Mouse (Mus musculus): ENCODE measurements around the gene Acot2. TPM values are rescaled to one million over a fixed set of nuclear protein-coding genes. Genes with fewer than 3 reads are reported as not detected.
"Not testable (repeated sequence)": the region's sequence is repeated elsewhere in the genome, so short reads cannot be mapped to it uniquely, and the experiment has no call there.

The Acot2 gene
- total RNA-seq, 2 experiments from 2014 or later = 16.2 to 18.1 TPM

DNA sequence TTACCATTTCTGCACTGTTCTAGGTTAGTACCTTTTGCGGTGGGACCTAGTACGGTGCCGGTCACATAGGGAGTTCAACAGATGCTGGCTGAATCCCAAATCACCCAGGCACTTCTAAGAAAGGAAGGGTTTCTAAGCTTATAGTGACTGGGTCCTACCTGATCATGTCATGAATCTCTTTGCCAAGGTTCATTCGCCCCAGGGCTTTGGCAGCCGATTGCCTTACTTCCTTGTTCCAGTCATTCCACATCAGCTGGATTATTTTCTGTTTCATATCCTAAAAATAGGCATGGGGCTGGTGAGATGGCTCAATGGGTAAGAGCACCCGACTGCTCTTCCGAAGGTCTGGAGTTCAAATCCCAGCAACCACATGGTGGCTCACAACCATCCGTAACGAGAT lies 29.4 kb upstream of the Acot2 start:
- DNase-seq (ENCODE audit: low spot score in 2 of 2) = no peak

GRCm38 (mm10) chr12:83965235-83965634 lies 22.4 kb upstream of the Acot2 start:
- Histone ChIP-seq H3K4me3 (no peak overlapping the region), H3K27ac (no peak overlapping the region)
- no peak for TF ChIP-seq CTCF (conservative IDR thresholded peaks at IDR 0.05)
- no peak for DNase-seq (ENCODE audit: low spot score in 2 of 2)

More for the DNA sequence above, 29.4 kb upstream of the Acot2 start:
- Histone ChIP-seq H3K4me3 (no peak overlapping the region), H3K27ac (no peak overlapping the region)
- no peak for TF ChIP-seq CTCF (conservative IDR thresholded peaks at IDR 0.05)

- peak in 1 of 2 experiments; percentile 48 for DNase-seq (ENCODE audit: low spot score in 2 of 2)
- Histone ChIP-seq H3K27ac (no peak overlapping the region), H3K4me3 (no peak overlapping the region)
- peak; percentile 86 for TF ChIP-seq CTCF (conservative IDR thresholded peaks at IDR 0.05)
Measured at GRCm38 (mm10) chr12:83972117-83972516, 15.5 kb upstream of the Acot2 start.

DNA sequence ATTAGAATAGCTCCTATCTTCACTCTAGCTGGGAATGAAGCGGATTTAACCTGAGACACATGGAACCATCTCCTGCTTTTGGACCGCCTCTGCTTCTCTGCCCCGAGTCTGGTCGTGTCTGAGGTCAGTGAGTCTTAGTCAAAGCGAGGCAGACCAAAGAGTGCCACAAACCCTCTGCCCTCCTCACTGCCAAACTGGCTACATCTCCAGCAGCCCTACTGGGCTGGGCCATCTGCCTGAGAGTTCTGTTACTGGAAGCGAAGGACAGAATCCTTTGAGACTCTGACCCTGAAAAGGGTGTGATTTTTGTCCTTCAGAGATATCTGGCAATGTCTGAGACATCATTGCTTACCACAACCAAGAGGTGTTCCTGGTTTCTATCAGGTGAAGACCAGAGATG lies 8.8 kb upstream of the Acot2 start:
- Histone ChIP-seq H3K4me3 (no peak overlapping the region), H3K27ac (no peak overlapping the region)
- no peak for TF ChIP-seq CTCF (conservative IDR thresholded peaks at IDR 0.05)
- no peak for DNase-seq (ENCODE audit: low spot score in 2 of 2)

DNA sequence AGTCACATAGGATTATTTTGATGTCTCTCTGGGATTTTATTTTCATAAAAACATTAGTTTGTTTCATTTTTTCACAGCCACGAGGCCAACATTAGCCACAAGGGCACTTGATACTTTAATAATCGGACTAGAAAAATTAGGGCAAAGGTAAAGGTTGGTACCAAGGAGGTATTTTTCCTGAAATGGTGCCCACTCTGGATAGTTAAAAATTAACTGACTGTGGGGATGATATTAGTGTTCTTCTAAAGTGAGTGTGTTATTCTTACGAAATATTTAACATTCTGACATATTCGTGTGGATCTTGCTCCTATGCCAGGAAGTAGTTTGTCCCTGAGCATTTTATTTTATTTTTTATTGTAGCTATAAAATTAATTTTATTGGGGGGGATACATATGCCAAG lies 6.0 kb upstream of the Acot2 start:
- no peak overlapping the region for H3K27ac ChIP-seq
- H3K4me3 ChIP-seq = no peak overlapping the region
- no peak for DNase-seq (ENCODE audit: low spot score in 2 of 2)
- no peak for TF ChIP-seq CTCF (conservative IDR thresholded peaks at IDR 0.05)

- Histone ChIP-seq H3K4me3 (no peak within 1 kb of the TSS), H3K27ac (no peak within 1 kb of the TSS)
- no peak for TF ChIP-seq CTCF (conservative IDR thresholded peaks at IDR 0.05)
- no peak for DNase-seq (ENCODE audit: low spot score in 2 of 2)
Measured at GRCm38 (mm10) chr12:83984752-83985151, 2.9 kb upstream of the Acot2 start, which contains the start of gene Heatr4. Gene Heatr4, minus strand, starts transcription at chr12:83984852.

DNA sequence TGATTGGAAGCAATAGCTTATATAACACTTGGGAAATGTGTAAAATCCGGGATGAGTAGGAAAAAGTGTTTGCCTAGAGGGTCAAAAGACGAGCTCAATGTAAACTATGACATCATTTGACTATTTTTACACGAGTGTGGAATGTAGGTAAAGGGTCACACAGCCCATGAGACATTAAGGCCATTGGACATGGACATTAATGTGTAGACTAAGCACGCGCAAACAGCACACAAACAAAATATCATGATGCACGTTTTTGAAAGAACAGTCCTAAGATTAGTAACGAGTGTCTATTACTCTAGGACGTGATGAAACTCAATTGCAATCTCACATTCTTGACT lies 449 bp upstream of the Acot2 start:
- H3K27ac ChIP-seq = peak overlapping the region; percentile 96

DNA sequence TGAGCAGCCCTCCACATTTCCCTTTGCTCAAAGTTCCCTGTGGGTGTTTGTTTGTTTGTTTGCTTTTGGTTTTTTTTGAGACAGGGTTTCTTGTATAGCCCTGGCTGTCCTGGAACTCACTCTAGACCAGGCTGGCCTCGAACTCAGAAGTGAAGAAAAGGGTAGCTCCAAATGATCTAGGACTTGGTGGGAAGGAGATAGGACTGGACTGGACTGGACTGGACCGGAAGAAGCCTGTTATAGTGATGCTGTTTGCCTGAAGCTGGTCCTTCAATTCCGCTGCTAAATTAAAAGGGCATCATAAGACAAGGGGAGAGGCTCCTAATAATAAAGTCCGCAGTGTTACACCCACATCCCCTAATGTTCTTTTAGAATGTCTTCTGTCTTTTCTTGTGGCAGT lies 822 bp downstream of the Acot2 start:
- TF ChIP-seq CTCF (conservative IDR thresholded peaks at IDR 0.05) = no peak
- Histone ChIP-seq H3K4me3 (peak overlapping the region; percentile 77), H3K27ac (peak overlapping the region; percentile 96)
- no peak for DNase-seq (ENCODE audit: low spot score in 2 of 2)

More for the DNA sequence above, 449 bp upstream of the Acot2 start:
- peak overlapping the region; percentile 77 for H3K4me3 ChIP-seq
- DNase-seq (ENCODE audit: low spot score in 2 of 2) = no peak
- TF ChIP-seq CTCF (conservative IDR thresholded peaks at IDR 0.05) = no peak

DNA sequence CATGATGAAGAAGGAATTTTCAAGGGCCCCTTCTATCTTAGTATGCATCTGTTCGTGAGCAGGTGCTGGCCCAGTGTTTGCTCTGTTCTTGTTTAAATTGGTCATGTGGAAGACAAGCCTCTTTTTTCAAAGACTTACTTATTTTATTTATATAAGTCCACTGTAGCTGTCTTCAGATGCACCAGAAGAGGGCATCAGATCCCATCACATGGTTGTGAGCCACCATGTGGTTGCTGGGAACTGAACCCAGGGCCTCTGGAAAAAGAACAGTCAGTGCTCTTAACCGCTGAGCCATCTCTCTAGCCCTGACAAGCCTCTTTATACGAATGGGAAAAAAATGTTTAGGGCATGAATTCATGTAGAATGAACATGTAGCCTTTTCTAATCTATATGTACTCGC lies 1.7 kb downstream of the Acot2 start:
- Histone ChIP-seq H3K4me3 (no peak overlapping the region), H3K27ac (no peak overlapping the region)
- DNase-seq (ENCODE audit: low spot score in 2 of 2) = no peak
- TF ChIP-seq CTCF (conservative IDR thresholded peaks at IDR 0.05) = peak; percentile 51

GRCm38 (mm10) chr12:83997221-83997620 lies 9.6 kb downstream of the Acot2 start:
- H3K4me3 ChIP-seq = no peak overlapping the region
- no peak for TF ChIP-seq CTCF (conservative IDR thresholded peaks at IDR 0.05)
- no peak for DNase-seq (ENCODE audit: low spot score in 2 of 2)
- peak overlapping the region; percentile 36; the same call in 1 of the 2 replicates for H3K27ac ChIP-seq

DNA sequence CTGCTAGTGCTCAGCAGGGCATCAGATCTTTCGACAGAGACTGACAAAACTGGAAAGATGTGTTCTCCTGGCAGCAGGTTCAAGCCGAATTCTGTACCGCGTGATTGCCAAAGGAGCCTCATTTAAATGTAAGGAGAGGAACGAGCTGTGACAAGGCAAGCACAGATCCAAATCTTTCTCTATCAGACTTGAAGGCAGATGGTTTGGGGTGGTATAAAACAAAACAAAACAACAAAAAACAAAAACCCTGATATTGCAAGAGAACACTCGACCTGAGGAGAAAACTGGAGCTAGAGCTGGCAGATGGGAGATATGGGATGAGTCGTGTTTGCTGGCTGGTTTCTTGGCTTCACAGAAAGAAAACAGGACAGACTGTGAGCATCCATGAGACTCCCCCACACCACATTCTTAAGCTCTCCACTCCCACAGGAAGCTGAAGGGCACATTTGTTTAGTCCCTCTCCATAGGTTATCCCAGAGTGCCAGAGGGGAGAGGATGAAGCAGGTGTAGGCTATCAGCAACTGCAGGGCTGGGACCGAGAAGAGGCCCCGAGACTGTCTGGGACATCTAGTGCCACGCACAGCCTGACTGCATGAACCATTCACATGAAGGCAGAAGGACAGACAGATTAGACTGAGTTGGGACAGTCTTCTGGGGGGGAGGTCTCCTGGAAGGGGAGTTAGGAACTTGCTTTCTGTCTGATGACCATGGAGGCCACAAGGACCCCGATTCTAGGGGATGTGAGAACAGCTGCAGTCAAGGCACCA lies 10.9 kb downstream of the Acot2 start:
- peak in 1 of 2 experiments; percentile 45 for DNase-seq (ENCODE audit: low spot score in 2 of 2)

GRCm38 (mm10) chr12:83999237-83999636 lies 11.6 kb downstream of the Acot2 start:
- not testable (repeated sequence) for H3K27ac ChIP-seq; DNase-seq (ENCODE audit: low spot score in 2 of 2); H3K4me3 ChIP-seq

More for the DNA sequence above, 10.9 kb downstream of the Acot2 start:
- Histone ChIP-seq H3K27ac (peak overlapping the region; percentile 84), H3K4me3 (no peak overlapping the region)
- TF ChIP-seq CTCF (conservative IDR thresholded peaks at IDR 0.05) = no peak

GRCm38 (mm10) chr12:84000418-84000817 lies 12.8 kb downstream of the Acot2 start:
- H3K4me3 ChIP-seq = no peak overlapping the region
- no peak for DNase-seq (ENCODE audit: low spot score in 2 of 2)
- no peak for TF ChIP-seq CTCF (conservative IDR thresholded peaks at IDR 0.05)
- no peak overlapping the region for H3K27ac ChIP-seq

- no peak for TF ChIP-seq CTCF (conservative IDR thresholded peaks at IDR 0.05)
- H3K27ac ChIP-seq = no peak overlapping the region
- no peak for DNase-seq (ENCODE audit: low spot score in 2 of 2)
- no peak overlapping the region for H3K4me3 ChIP-seq
Measured at GRCm38 (mm10) chr12:84003866-84004265, 16.2 kb downstream of the Acot2 start.
